Mouse (Mus musculus): Measurements from ENCODE around the gene Cpa1.

Cpa1 gene

GRCm38 (mm10) chr6:30620994-30621393, 18.0 kb upstream of the Cpa1 start:
- DNase-seq (ENCODE audit: low spot score in 2 of 2) = no peak

DNA sequence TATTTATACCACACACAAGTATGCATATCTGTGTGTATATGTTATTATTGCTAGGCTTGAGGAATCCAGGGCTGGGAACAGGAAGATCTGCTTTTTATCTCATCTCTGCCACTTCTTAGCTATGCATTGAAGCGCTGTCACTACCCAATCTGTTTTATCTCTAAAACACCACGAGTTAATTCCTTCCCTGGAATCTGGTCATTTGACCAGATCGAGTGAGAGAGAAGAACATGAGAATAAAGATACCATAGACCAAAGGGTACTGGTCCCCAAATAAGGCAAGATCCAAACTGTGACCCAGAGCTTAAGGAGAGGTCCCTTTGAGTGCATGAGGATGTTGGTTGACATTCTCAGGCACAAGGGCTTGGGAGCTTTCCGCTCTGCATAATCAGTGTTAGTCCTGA, 17.0 kb upstream of the Cpa1 start:
- DNase-seq (ENCODE audit: low spot score in 2 of 2) = no peak

DNA sequence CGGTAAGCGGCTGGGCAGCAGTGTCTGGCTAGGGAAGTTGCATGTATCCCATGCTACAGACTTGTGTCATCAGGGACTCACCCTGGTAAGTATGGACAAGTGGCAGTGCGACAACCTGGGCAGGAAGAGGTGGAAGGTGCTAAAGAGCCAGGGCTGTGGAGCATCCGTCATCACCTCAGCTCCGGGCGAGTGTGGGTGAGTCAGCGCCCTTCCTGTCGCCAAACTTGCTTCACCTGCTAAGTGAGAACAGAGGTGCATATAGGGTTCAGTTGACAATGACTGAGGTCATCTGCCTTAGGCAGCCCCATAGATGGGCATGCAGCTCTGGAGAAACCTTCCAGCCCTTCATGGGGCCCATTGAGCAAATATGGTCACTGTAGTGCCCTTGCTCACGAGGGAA, 14.3 kb upstream of the Cpa1 start:
- DNase-seq (ENCODE audit: low spot score in 2 of 2) = no peak

- no peak for DNase-seq (ENCODE audit: low spot score in 2 of 2)
These were observed 10.9 kb upstream of the Cpa1 start for GRCm38 (mm10) chr6:30628152-30628551.

GRCm38 (mm10) chr6:30629989-30630388, 9.0 kb upstream of the Cpa1 start:
- no peak for DNase-seq (ENCODE audit: low spot score in 2 of 2)

DNA sequence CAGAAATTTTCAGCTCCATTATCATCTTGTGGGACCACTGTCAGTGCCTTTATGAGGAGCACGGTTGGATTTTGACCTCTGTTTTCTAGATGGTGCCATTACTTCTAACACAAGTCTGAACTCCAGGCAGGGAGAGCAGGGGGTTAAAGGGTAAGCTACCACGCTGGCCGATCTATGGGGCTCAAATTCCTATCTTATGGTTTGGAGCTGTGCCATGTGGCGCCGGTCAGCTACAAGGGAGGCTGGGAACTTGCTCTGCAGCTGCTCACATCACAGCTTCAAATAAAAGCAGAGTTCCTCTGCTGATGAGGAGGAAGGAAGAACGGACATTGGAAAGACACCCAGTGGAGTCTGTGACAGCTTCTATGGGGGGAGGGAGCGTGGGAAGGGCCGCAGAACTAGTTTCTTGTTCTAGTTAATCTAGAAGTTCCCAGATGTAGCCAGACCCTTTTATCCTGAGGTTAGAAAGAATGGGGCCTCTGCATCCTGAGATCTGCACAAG, 3.6 kb upstream of the Cpa1 start:
- DNase-seq (ENCODE audit: low spot score in 2 of 2) = no peak

- no peak for DNase-seq (ENCODE audit: low spot score in 2 of 2)
These were observed 2.7 kb upstream of the Cpa1 start for GRCm38 (mm10) chr6:30636186-30636842.

DNA sequence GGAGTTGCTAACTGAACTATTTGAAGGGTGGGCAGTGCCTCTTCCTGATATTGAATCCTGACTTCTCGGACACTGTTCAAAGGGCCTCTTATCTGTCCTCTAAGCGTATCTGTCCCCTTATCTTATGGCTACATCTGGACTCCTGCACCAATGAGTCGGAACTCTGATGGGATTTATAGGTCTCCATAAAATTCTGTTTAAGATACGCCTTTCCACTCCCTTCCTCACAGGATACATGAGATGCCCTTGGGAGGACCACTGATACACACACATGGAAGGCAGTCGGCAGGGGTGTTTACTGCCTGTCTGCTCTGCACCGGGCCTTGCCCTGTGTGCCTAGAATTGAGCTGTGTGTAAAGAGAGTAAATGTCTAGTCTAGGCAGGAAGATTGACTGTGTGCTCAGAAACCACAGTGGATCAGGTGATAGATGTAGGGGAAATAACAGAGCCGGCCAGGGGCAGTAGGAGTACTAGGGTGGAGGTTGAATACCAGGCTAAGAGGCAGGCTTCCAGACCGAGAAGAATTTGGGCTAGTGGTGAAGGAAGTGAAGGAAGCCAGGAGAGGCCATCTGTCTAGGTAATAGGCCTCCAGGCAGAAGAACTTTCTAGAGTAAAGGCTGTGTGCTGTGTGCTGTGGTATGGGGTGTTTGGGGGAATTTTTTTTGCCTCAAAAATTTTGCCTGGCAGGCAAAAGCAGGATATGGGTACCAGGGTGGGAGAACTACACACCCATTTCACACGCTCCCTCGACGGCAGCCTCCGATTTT, 4.9 kb downstream of the Cpa1 start:
- DNase-seq (ENCODE audit: low spot score in 2 of 2) = no peak

DNA sequence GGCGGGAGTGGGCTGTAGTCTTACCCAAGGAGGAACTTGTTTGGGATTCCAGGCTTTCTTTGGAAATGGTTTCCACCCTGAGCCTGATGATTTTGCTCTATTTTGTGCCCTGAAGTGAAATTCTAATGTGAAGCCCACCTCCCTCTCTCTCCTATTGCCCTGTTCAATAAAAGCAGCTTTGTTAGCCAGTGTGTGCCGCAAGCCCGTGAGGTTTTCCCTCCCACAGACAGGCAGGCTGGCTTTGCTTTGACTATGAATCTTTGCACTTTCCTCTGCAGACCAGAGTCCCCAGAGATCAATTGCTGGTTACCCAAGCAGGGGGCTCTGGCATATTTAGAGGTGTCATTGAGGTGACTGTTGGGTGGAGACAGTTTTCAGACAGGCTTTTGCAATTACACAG, 5.4 kb downstream of the Cpa1 start:
- DNase-seq (ENCODE audit: low spot score in 2 of 2) = no peak

DNA sequence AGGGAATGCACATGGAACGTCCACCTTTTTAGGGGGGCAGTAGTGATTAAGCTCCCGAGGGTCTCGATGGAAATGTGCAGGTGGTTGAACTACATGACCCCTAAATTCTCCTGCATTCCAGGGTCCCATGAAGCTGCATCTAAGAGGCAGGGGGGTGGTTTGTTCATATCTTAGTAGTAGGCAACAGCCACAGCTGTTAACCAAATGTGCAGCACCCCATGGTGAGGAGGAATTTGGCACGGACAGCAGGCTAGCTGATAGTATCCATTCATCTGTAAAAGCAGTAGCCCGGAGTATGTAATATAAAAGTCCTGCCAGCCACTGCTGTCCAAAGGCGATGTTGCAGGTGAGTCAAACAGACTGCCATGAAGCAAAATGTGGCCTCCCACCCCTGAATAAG, 6.4 kb downstream of the Cpa1 start:
- no peak for DNase-seq (ENCODE audit: low spot score in 2 of 2)

DNA sequence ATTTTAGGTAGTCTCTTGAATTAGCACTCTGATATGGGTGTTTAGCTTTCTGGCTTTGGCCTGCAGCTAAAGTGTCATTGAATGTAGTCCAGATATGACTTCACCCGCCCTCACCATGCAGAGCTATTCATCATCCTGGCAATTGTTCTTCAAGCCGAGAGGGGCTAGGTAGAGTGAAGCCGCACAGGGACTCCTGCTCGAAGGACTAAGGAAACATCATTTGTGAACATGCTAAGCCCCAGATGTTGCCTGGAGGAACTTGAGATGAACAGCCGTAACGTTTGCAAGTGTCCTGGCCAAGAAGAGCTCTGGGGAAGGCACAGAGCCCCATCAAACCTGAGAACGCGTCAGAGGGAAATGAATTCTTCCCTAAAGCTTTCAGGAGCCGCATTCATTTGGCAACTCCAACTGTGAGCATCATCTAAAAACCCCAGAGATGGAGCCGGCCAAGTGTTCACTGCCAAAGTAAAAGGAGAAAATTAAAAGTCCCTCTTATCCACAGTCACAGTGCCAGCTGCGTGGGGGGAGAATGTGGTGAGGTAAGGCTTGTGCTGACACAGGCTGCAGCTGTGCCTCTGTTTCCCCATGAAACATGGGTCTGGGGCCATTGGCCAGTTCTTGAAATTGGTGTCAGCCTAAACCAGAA, 10.8 kb downstream of the Cpa1 start:
- DNase-seq (ENCODE audit: low spot score in 2 of 2) = no peak

- DNase-seq (ENCODE audit: low spot score in 2 of 2) = no peak
These were observed 13.6 kb downstream of the Cpa1 start for GRCm38 (mm10) chr6:30652425-30653188.

DNA sequence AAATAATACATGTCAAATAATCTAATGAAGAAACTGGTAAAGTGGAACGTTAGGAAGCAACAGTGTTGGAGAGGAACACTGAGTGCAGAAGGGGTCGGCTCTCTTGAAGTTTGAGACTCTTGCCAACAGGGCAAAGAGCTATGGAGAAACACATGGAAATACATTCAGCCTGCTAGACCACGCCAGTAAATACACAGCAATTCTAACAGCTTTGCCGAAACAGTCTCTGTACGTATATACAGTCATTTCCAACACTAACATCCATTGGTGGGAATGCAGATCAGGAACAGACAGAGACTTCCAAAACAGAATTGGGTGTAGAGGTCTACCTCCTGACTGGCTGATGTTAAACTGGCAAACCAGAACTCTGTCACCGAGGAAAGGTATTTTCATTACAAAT, 14.5 kb downstream of the Cpa1 start:
- no peak for DNase-seq (ENCODE audit: low spot score in 2 of 2)

- DNase-seq (ENCODE audit: low spot score in 2 of 2) = no peak
These were observed 15.4 kb downstream of the Cpa1 start for GRCm38 (mm10) chr6:30654402-30654859.

DNA sequence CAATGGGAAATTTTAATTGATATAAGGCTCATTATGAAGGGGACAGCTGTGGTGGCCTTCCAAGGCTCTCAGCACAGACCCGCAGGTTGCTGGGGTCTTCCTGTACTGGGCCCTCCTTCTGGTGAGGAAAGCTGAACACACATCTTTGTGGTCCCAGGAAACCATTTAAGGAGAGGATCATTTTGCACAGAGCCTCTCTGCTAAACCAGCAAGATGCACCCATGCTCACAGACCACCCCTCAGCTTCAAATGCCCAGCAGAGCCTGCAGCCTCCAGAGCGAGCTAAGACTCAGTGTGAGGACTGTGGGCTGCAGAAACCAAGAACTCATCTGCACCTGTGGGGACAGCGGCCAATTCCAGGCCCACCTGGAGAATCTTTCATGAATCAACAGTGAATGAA, 15.9 kb downstream of the Cpa1 start:
- no peak for DNase-seq (ENCODE audit: low spot score in 2 of 2)

- no peak for DNase-seq (ENCODE audit: low spot score in 2 of 2)
These were observed 18.3 kb downstream of the Cpa1 start for GRCm38 (mm10) chr6:30657279-30657678.

DNA sequence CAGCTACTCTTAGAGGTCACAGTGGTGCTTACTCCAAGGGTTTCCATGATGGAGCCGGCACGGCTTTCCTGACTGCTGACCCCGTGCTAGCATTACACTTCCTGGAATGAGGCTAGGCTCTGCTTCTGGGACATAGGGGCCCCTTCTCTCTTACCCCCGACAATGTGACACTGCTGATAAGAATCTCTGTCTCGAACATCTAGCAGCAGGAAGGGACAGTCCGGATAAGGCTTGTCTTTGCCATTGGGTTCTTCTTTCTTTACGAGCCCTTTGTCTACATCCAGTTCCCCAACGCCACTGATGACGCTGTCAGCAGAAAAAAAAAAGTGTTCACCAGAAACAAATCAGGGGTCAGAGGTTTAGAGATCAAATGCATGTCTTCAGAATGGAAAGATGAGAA, 19.6 kb downstream of the Cpa1 start:
- DNase-seq (ENCODE audit: low spot score in 2 of 2) = no peak

DNA sequence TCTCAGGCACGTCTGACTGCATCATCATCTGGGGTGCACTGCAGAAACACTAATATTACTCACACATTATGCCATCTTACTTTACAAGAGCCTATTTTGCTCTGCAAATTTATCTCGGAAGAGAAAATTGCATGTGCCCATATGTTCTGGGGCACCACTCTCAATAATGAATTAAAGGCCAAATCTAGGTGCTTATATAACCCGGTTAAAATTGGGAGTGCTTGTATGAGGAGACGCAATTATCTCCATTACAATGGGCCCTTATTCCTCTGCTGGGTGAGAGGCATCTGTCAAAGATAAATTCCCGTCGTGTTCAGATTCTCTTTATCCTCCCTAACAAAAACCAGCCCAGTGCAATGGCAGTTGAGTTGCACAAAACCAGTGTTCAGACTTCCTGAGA, 25.8 kb downstream of the Cpa1 start:
- no peak for DNase-seq (ENCODE audit: low spot score in 2 of 2)

GRCm38 (mm10) chr6:30665296-30665695, 26.3 kb downstream of the Cpa1 start:
- DNase-seq (ENCODE audit: low spot score in 2 of 2) = no peak

DNA sequence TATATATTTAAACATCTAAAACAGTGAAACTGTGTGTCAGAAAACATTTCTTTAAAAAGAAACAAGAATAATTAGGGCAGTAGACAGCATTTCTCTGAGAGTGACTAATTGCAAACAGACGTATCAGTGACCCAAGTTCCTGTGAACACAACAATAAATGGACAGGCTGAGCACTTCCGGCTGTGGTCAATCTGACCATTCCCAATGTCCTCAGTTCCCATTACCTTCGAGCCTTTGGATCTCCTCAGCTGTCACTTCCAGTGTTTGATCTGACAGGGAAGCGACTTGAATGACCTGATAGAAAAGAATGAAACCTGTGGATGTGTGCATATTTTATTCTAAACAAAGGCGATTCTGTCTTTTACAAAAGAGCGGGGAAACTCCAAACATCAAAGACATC, 27.0 kb downstream of the Cpa1 start:
- no peak for DNase-seq (ENCODE audit: low spot score in 2 of 2)

GRCm38 (mm10) chr6:30667585-30667984, 28.6 kb downstream of the Cpa1 start:
- no peak for DNase-seq (ENCODE audit: low spot score in 2 of 2)

- DNase-seq (ENCODE audit: low spot score in 2 of 2) = no peak
These were observed 32.7 kb downstream of the Cpa1 start for GRCm38 (mm10) chr6:30671696-30672095.
